Mouse (Mus musculus): ENCODE data around the gene Olfr325.

DNA sequence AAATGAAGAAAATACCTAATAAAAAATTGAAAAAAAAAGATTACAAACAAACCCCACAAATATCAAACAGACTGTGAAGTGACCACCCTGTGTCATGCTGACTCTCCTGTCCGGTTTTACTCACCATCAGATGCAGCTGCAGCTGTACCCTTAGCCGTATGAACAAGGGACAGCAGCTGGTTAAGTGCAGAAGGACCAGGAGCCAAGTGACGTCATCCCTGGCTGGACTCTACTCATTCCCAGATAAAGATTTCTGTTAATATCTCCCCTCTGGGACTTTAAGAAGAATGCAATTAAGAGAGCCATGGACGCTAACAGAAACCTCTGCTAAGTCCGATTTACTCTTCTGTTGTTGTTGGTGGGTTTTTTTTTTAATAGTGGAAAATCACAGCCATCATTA, 7.1 kb upstream of the Olfr325 start, which contains the start of gene Olfr224:
- TF ChIP-seq CTCF (IDR thresholded peaks at IDR 0.05; ENCODE audit: borderline replicate concordance, insufficient read depth, low read depth, low read length), result no peak
- no peak for TF ChIP-seq POLR2A (IDR thresholded peaks at IDR 0.05; ENCODE audit: borderline replicate concordance, insufficient read depth, low read length)

Data from cerebellum, adult 2 months (tissue).